Mouse (Mus musculus) kidney, embryonic 16.5 days (tissue): ENCODE measurements around the gene Aplp2. TPM values are rescaled to one million over a fixed set of nuclear protein-coding genes. Genes with fewer than 3 reads are reported as not detected.

Source experiments
- ATAC-seq: fragments of 200-750 bp; cut with Nextera tagmentation; 2 replicates; pipeline ENCODE4 v1.8.0; 2017; ENCODE audit warnings: moderate TSS enrichment; ENCODE audit not compliant: low FRiP score, low TSS enrichment
- H3K27ac ChIP-seq: fragments of 300-500 bp; sonication (generic); 2 replicates; pipeline ENCODE4 v1.5.1; 2014; ENCODE audit warnings: low read length
- H3K27me3 ChIP-seq: fragments of 300-500 bp; sonication (generic); 2 replicates; pipeline ENCODE4 v1.6.1; 2014; ENCODE audit warnings: low read length, control low read depth, mixed read lengths; ENCODE audit not compliant: insufficient read depth
- H3K36me3 ChIP-seq: fragments of 300-500 bp; sonication (generic); 2 replicates; pipeline ENCODE4 v1.6.1; 2014; ENCODE audit warnings: low read length, control low read depth, mixed read lengths; ENCODE audit not compliant: insufficient read depth
- H3K4me1 ChIP-seq: fragments of 300-500 bp; sonication (generic); 2 replicates; pipeline ENCODE4 v1.6.1; 2014; ENCODE audit warnings: low read length, control low read depth, mixed read lengths; ENCODE audit not compliant: insufficient read depth
- H3K4me2 ChIP-seq: fragments of 300-500 bp; sonication (generic); replicated peaks from 2 replicates; pipeline ENCODE4 v1.6.1; 2014; ENCODE audit warnings: low read depth, low read length
- H3K4me3 ChIP-seq: fragments of 300-500 bp; sonication (generic); 2 replicates; pipeline ENCODE4 v1.5.1; 2014; ENCODE audit warnings: mild to moderate bottlenecking, low read length
- H3K9ac ChIP-seq: fragments of 300-500 bp; sonication (generic); replicated peaks from 2 replicates; pipeline ENCODE4 v1.6.1; 2014; ENCODE audit warnings: low read length
- H3K9me3 ChIP-seq: fragments of 300-500 bp; sonication (generic); 2 replicates; pipeline ENCODE4 v1.6.1; 2016; ENCODE audit warnings: low read length, control low read depth
- WGBS: fragments of 180-500 bp; shearing (Covaris S2); extraction: QIAGEN DNeasy Blood & Tissue Kit; methylation state at CpG from one replicate; pipeline ENCODE4 v1.1.7; 2014; 5-methylcytosine and 5-hydroxymethylcytosine counted together
- polyA plus RNA-seq: library from polyadenylated mRNA; unstranded; fragments of >200 nt; fragmentation: Nextera tagmentation; extraction: Ambion mirVana; gene quantifications from 2 replicates; pipeline ENCODE4 v1.2.1, GENCODE M21; 2015

Gene Aplp2
- polyA plus RNA-seq, 1 experiment from 2014 or later, result 416 TPM

- no peaks in the 10 kb centered on the region for H3K9me3 ChIP-seq
- 59% methylated on average over 6 of the region's 6 CpGs for WGBS
- H3K36me3 ChIP-seq, result no peaks in the 10 kb centered on the region
- no peak overlapping the region for H3K4me3 ChIP-seq
- H3K4me1 ChIP-seq, result no peaks in the 10 kb centered on the region
- ATAC-seq, result peak; percentile 31; the same call in 1 of the 2 replicates
- H3K27me3 ChIP-seq, result no peaks in the 10 kb centered on the region
- no peak overlapping the region for H3K9ac ChIP-seq
- no peak overlapping the region for H3K27ac ChIP-seq
- no peak overlapping the region for H3K4me2 ChIP-seq
Measured at GRCm38 (mm10) chr9:31246421-31246820, 34.8 kb upstream of the Aplp2 start.

- Histone ChIP-seq H3K9ac (no peak overlapping the region), H3K4me1 (no peaks in the 10 kb centered on the region), H3K9me3 (no peaks in the 10 kb centered on the region), H3K27ac (no peak overlapping the region), H3K4me3 (no peak overlapping the region), H3K27me3 (no peaks in the 10 kb centered on the region), H3K4me2 (no peak overlapping the region), H3K36me3 (no peaks in the 10 kb centered on the region)
- no peak for ATAC-seq
- WGBS, result 81% methylated on average over 6 of the region's 6 CpGs
Measured at GRCm38 (mm10) chr9:31245006-31245405, 33.4 kb upstream of the Aplp2 start.

- WGBS, result 76% methylated on average over 5 of the region's 5 CpGs
- H3K9ac ChIP-seq, result no peak overlapping the region
- H3K4me1 ChIP-seq, result no peaks in the 10 kb centered on the region
- H3K4me2 ChIP-seq, result no peak overlapping the region
- H3K9me3 ChIP-seq, result no peaks in the 10 kb centered on the region
- H3K27me3 ChIP-seq, result no peaks in the 10 kb centered on the region
- H3K36me3 ChIP-seq, result no peaks in the 10 kb centered on the region
- ATAC-seq, result no peak
- no peak overlapping the region for H3K4me3 ChIP-seq
- no peak overlapping the region for H3K27ac ChIP-seq
Measured at GRCm38 (mm10) chr9:31243939-31244333, 32.3 kb upstream of the Aplp2 start.

GRCm38 (mm10) chr9:31243306-31243938, 31.8 kb upstream of the Aplp2 start:
- Histone ChIP-seq H3K27me3 (no peaks in the 10 kb centered on the region), H3K4me3 (no peak overlapping the region), H3K4me2 (no peak overlapping the region), H3K9me3 (no peaks in the 10 kb centered on the region), H3K9ac (no peak overlapping the region), H3K36me3 (no peaks in the 10 kb centered on the region), H3K27ac (no peak overlapping the region), H3K4me1 (no peaks in the 10 kb centered on the region)
- WGBS, result 75% methylated on average over 18 of the region's 18 CpGs
- no peak for ATAC-seq

GRCm38 (mm10) chr9:31241208-31241699, 29.6 kb upstream of the Aplp2 start:
- no peak overlapping the region for H3K9ac ChIP-seq
- H3K4me1 ChIP-seq, result no peaks in the 10 kb centered on the region
- no peak overlapping the region for H3K4me3 ChIP-seq
- ATAC-seq, result no peak
- H3K9me3 ChIP-seq, result no peaks in the 10 kb centered on the region
- H3K36me3 ChIP-seq, result no peaks in the 10 kb centered on the region
- no peaks in the 10 kb centered on the region for H3K27me3 ChIP-seq
- H3K27ac ChIP-seq, result no peak overlapping the region
- 62% methylated on average over 7 of the region's 7 CpGs for WGBS
- H3K4me2 ChIP-seq, result no peak overlapping the region

- Histone ChIP-seq H3K9me3 (no peaks in the 10 kb centered on the region), H3K4me3 (no peak overlapping the region), H3K27ac (no peak overlapping the region), H3K9ac (no peak overlapping the region), H3K36me3 (no peaks in the 10 kb centered on the region), H3K4me1 (no peaks in the 10 kb centered on the region), H3K27me3 (no peaks in the 10 kb centered on the region), H3K4me2 (no peak overlapping the region)
- WGBS, result 83% methylated on average over 8 of the region's 8 CpGs
- ATAC-seq, result no peak
Measured at GRCm38 (mm10) chr9:31240522-31241207, 29.1 kb upstream of the Aplp2 start.

GRCm38 (mm10) chr9:31239551-31239950, 27.9 kb upstream of the Aplp2 start:
- ATAC-seq, result no peak
- H3K4me1 ChIP-seq, result no peaks in the 10 kb centered on the region
- H3K9me3 ChIP-seq, result no peaks in the 10 kb centered on the region
- no peak overlapping the region for H3K4me3 ChIP-seq
- H3K36me3 ChIP-seq, result no peaks in the 10 kb centered on the region
- no peaks in the 10 kb centered on the region for H3K27me3 ChIP-seq
- no peak overlapping the region for H3K9ac ChIP-seq
- H3K4me2 ChIP-seq, result no peak overlapping the region
- WGBS, result 88% methylated on average over 2 of the region's 2 CpGs
- no peak overlapping the region for H3K27ac ChIP-seq

GRCm38 (mm10) chr9:31238526-31238925, 26.9 kb upstream of the Aplp2 start:
- Histone ChIP-seq H3K4me2 (no peak overlapping the region), H3K9ac (no peak overlapping the region), H3K36me3 (no peaks in the 10 kb centered on the region), H3K27ac (no peak overlapping the region), H3K27me3 (no peaks in the 10 kb centered on the region), H3K4me3 (no peak overlapping the region), H3K4me1 (no peaks in the 10 kb centered on the region), H3K9me3 (no peaks in the 10 kb centered on the region)
- 82% methylated on average over 2 of the region's 2 CpGs for WGBS
- no peak for ATAC-seq

GRCm38 (mm10) chr9:31236079-31236478, 24.5 kb upstream of the Aplp2 start:
- Histone ChIP-seq H3K4me1 (0 out of 2 replicates have a peak, but pooled peaks cover 5% of the 10 kb centered on the region), H3K36me3 (no peaks in the 10 kb centered on the region), H3K9me3 (no peaks in the 10 kb centered on the region), H3K27ac (no peak overlapping the region), H3K4me2 (no peak overlapping the region), H3K4me3 (no peak overlapping the region), H3K27me3 (no peaks in the 10 kb centered on the region), H3K9ac (no peak overlapping the region)
- 61% methylated on average over 5 of the region's 5 CpGs for WGBS
- no peak for ATAC-seq

- H3K27me3 ChIP-seq, result no peaks in the 10 kb centered on the region
- H3K9me3 ChIP-seq, result no peaks in the 10 kb centered on the region
- 79% methylated on average over 9 of the region's 9 CpGs for WGBS
- 0 out of 2 replicates have a peak, but pooled peaks cover 5% of the 10 kb centered on the region for H3K4me1 ChIP-seq
- no peak overlapping the region for H3K9ac ChIP-seq
- no peak overlapping the region for H3K4me3 ChIP-seq
- H3K27ac ChIP-seq, result no peak overlapping the region
- no peak overlapping the region for H3K4me2 ChIP-seq
- ATAC-seq, result no peak
- no peaks in the 10 kb centered on the region for H3K36me3 ChIP-seq
Measured at GRCm38 (mm10) chr9:31235489-31235888, 23.9 kb upstream of the Aplp2 start.
